Mouse (Mus musculus): ENCODE measurements around the gene Golph3.

The Golph3 gene

DNA sequence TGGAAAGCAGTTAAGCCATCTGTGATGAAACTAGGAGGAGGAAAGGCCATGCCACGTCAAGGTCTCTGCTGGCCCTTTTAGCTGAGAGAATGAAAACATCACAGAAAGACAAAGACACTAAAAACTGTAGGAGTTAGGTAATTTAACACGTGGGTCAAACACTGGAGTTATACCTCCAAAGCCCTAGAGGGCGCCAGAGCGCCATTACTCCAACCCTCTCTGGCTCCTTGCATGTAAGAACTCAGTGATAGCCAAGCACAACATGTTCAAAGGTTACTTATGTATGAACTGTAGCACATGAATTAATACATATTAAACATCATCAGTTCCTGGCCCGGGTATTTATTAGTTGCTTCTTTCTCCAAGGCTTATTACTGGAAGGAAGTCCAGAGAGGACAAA lies 59.3 kb downstream of the Golph3 start:
- DNase-seq (ENCODE audit: low spot score), result peak; percentile 71

DNA sequence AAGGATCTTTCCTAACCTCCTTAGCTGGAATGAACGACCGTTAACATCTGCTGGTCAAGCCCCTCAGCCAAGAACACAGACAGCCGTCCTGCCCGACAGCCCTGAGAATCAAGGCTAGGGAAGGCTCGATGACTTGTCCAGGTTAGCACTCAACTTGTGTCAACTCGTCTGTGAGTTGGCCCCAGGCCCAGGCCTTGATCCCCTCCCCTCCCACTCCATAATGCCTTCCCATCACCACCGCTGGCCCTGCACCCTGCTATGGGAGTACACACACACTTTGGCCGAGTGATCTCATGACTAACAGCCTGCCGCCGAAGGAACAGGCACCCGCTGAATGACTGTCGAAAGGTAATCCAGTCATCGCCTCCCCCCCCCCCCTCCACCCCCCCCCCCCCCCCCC lies 63.4 kb downstream of the Golph3 start:
- no peak for DNase-seq (ENCODE audit: low spot score)

DNA sequence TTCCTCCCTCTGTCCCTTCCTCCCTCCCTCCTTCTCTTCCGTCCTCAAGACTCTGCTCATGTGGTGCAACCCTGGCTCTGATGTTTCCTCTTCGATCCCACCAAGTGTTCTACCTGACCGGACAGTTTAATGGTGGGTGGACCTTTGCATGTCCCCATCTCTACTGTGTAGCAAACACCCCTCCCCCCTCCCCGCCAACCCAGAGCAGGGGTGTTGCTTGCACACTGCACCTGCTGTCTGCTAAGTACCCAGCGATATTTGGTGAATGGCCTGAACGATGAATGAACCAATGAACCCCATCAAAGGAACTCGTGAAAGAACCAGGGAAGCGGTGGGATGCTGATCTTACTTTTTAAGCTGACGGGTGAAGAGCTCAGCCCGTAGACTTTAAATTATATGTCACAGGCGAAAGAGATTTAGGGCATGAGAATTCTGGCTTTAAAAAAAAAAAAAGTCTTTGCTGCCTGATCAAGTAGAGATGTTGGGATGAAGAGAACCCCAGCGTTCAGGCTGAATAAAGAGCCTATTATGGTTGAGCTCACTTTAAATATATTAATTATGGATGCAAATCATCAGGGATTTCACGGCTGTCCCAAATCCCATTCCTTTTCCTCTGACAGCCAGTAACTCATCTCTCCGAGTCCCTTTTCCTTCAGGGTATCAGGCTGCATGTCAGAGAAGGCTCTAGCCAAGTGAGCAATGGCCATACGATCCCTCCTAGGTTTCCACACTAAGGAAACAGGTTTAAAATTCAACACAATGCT lies 67.7 kb downstream of the Golph3 start:
- DNase-seq (ENCODE audit: low spot score), result no peak

DNA sequence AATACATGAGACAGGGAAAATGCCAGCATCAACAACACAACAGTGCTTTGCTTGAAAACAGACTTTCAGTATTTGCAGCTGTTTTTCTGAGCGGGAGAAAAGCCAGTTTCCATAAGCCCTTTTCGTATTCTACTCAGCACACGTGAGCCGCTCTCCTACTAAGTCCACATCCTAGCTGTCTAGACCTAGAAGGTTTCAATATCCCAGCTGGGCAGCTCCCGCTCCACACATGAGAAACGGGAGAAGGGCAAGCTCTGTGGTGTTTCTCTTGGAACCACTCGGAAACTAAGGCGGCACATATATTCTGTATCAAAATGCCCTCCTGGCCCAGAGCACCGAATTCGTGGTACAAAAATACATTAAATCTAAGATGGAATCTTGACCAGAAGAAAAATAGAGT lies 73.5 kb downstream of the Golph3 start:
- DNase-seq (ENCODE audit: low spot score), result no peak

DNA sequence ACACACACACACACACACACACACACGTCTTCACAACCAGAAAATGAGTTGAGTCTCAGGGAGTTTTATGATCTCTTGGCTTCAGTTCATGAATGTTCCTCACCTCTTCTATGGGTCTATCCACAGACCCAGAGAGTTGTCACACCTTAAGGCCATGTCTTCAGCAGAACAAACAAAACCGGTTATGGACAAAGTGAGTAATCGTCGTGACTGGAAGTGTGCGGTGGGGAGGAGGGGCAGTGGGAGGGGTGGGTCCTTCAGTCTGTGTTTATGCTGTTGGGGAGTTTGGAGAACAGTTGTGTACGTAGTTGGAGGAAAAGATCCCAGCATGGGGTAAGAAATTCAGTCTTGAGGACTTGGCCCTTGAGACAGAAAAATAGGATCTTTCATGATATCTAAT lies 75.8 kb downstream of the Golph3 start:
- DNase-seq (ENCODE audit: low spot score), result no peak
